Mouse (Mus musculus) T-helper 17 cell (primary cell): Measurements from ENCODE around the gene Trim58.

Source experiments
- in situ Hi-C, 2 experiments: fragments of 300-600 bp; cut with MboI, MseI; formaldehyde crosslinking; loops; 1 replicate in 1 of 2; 2 replicates in 1 of 2; pipeline ENCODE4 v1.15.1; 2025; ENCODE audit warnings: high pct_unique_total_duplicates in 2 of 2

Trim58 gene

GRCm38 (mm10) chr11:58641638-58642358 is 1.5 kb downstream of the Trim58 start:
- in situ Hi-C loops: loop anchor here (10.0 kb wide), 2 partner anchors 367 to 467 kb away; partner anchors contain the start of genes 4930438A08Rik (in 1 of the 2) and Mrpl22 (in 1 of the 2)

GRCm38 (mm10) chr11:58643350-58643749 is 3.1 kb downstream of the Trim58 start:
- in situ Hi-C loops: loop anchor here (10.0 kb wide), 2 partner anchors 369 to 469 kb away; partner anchors contain the start of genes 4930438A08Rik (in 1 of the 2) and Mrpl22 (in 1 of the 2)

- in situ Hi-C loops: no loop called here
These were observed 14.9 kb downstream of the Trim58 start for GRCm38 (mm10) chr11:58655151-58655550.

GRCm38 (mm10) chr11:58658596-58658995 is 18.3 kb downstream of the Trim58 start, which contains the start of gene Olfr322:
TSS of gene Olfr322 (plus strand) at chr11:58658782.
- in situ Hi-C loops: no loop called here

- in situ Hi-C loops: loop anchor here in 1 of 2 experiments (5.0 kb wide), 1 partner anchor 63 kb away; no protein-coding TSS in a partner anchor
These were observed 29.0 kb downstream of the Trim58 start for GRCm38 (mm10) chr11:58669252-58669651.

- in situ Hi-C loops: no loop called here
These were observed 31.6 kb downstream of the Trim58 start for GRCm38 (mm10) chr11:58671825-58672224.

GRCm38 (mm10) chr11:58680799-58681198 is 40.5 kb downstream of the Trim58 start, which contains the start of gene Olfr320:
TSS of gene Olfr320 (plus strand) at chr11:58681099.
- in situ Hi-C loops: loop anchor here in 1 of 2 experiments (5.0 kb wide), 1 partner anchor 42 kb away; the partner anchor contains the start of gene Olfr318

- in situ Hi-C loops: no loop called here
These were observed 58.6 kb downstream of the Trim58 start, which contains the start of gene Olfr319 for GRCm38 (mm10) chr11:58698862-58699261. TSS of gene Olfr319 (plus strand) at chr11:58699162.
